Mouse (Mus musculus) liver, adult 2 months (tissue): ENCODE data around the gene Eif3g. TPM values are rescaled to one million over a fixed set of nuclear protein-coding genes. Genes with fewer than 3 reads are reported as not detected.

Experiments
- DNase-seq: peaks from one replicate; pipeline ENCODE4 v3.0.0-alpha.2; 2011; ENCODE audit warnings: low read depth, low spot score; ENCODE audit errors: extremely low read depth
- H3K27ac ChIP-seq: fragments of 200-500 bp; replicated peaks from 2 replicates; pipeline ENCODE4 v1.5.1; 2012; ENCODE audit warnings: low read depth, mild to moderate bottlenecking, control low read depth, inconsistent platforms, low read length; ENCODE audit not compliant: insufficient read depth
- H3K27me3 ChIP-seq: fragments of 200-500 bp; 2 replicates; pipeline ENCODE4 v1.6.1; 2012; ENCODE audit warnings: mild to moderate bottlenecking, moderate library complexity, low read length, inconsistent platforms; ENCODE audit not compliant: control insufficient read depth, insufficient read depth
- H3K36me3 ChIP-seq: fragments of 200-500 bp; 2 replicates; pipeline ENCODE4 v1.6.1; 2012; ENCODE audit warnings: low read length, inconsistent platforms; ENCODE audit not compliant: control insufficient read depth, insufficient read depth
- H3K4me1 ChIP-seq: fragments of 200-500 bp; 2 replicates; pipeline ENCODE4 v1.6.1; 2011; ENCODE audit warnings: low read length; ENCODE audit not compliant: control insufficient read depth, insufficient read depth
- H3K4me3 ChIP-seq: fragments of 200-500 bp; 2 replicates; pipeline ENCODE4 v1.5.1; 2011; ENCODE audit warnings: low read depth, mild to moderate bottlenecking, control low read depth, low read length, moderate library complexity; ENCODE audit not compliant: insufficient read depth
- H3K79me2 ChIP-seq: fragments of 200-500 bp; 2 replicates; pipeline ENCODE4 v1.6.1; 2012; ENCODE audit warnings: inconsistent platforms, mild to moderate bottlenecking, low read length, moderate library complexity; ENCODE audit not compliant: control insufficient read depth, insufficient read depth
- H3K9ac ChIP-seq: fragments of 200-500 bp; 2 replicates; pipeline ENCODE4 v1.6.1; 2012; ENCODE audit warnings: low read depth, mild to moderate bottlenecking, control low read depth, inconsistent platforms, low read length
- CTCF ChIP-seq: fragments of 200-500 bp; IDR thresholded peaks from 2 replicates; pipeline ENCODE4 v1.5.1; 2011; ENCODE audit warnings: low read depth, low read length, control low read depth
- POLR2A ChIP-seq: fragments of 200-500 bp; IDR thresholded peaks from 2 replicates; pipeline ENCODE4 v1.6.1; 2011; ENCODE audit warnings: low read length, control low read depth; ENCODE audit not compliant: insufficient read depth; ENCODE audit errors: extremely low read depth
- WGBS: fragments of 180-500 bp; shearing (Covaris S2); methylation state at CpG from one replicate; pipeline ENCODE4 v1.1.7; 2018; 5-methylcytosine and 5-hydroxymethylcytosine counted together
- polyA plus RNA-seq: library from polyadenylated mRNA; depleted of rRNA; stranded (reverse); fragments of >200 nt; gene quantifications from 2 replicates; pipeline ENCODE4 v1.2.3, GENCODE M21; 2012; rRNA removed
- total RNA-seq: library from RNA; depleted of rRNA; stranded (reverse); fragments of >200 nt; gene quantifications from 2 replicates; pipeline ENCODE4 v1.2.3, GENCODE M21; 2014; rRNA removed

Gene Eif3g
- total and polyA plus RNA-seq, 2 experiments = 51.7 to 98.3 TPM

GRCm38 (mm10) chr9:20861821-20862220 is 36.6 kb downstream of the Eif3g start:
- Histone ChIP-seq H3K9ac (peak overlapping the region; percentile 46), H3K4me1 (peaks cover 28% of the 10 kb centered on the region), H3K79me2 (no peaks in the 10 kb centered on the region), H3K27me3 (no peaks in the 10 kb centered on the region), H3K4me3 (no peak overlapping the region), H3K36me3 (no peaks in the 10 kb centered on the region), H3K27ac (peak overlapping the region; percentile 90)
- WGBS = 3% methylated on average over 4 of the region's 4 CpGs
- TF ChIP-seq CTCF = peak; percentile 75
- no peak for TF ChIP-seq POLR2A
- no peak for DNase-seq

DNA sequence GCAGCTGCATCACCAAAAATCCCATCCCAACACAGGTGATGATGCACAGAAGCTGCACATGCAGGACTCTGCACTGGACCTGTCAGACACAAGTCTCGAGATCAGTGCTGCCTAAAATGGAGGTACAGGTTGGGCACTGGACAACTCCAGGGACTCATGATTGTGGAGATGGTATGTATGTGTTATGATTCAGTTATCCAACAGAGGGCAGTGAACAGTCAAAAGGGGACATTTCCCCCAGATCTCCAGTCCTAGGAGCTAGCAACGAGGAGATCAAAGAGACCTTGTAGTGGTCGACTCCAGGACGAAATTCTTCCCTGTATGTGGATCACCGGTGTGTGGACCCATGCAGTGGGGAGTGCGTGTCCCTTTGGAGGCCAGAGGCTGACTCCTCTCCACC is 38.5 kb downstream of the Eif3g start:
- H3K27ac ChIP-seq = no peak overlapping the region
- 43% methylated on average over 6 of the region's 6 CpGs for WGBS
- H3K36me3 ChIP-seq = no peaks in the 10 kb centered on the region
- no peaks in the 10 kb centered on the region for H3K79me2 ChIP-seq
- H3K4me1 ChIP-seq = peaks cover 14% of the 10 kb centered on the region
- no peak overlapping the region for H3K4me3 ChIP-seq
- DNase-seq = no peak
- no peak for TF ChIP-seq POLR2A
- TF ChIP-seq CTCF = no peak
- no peak overlapping the region for H3K9ac ChIP-seq
- no peaks in the 10 kb centered on the region for H3K27me3 ChIP-seq

DNA sequence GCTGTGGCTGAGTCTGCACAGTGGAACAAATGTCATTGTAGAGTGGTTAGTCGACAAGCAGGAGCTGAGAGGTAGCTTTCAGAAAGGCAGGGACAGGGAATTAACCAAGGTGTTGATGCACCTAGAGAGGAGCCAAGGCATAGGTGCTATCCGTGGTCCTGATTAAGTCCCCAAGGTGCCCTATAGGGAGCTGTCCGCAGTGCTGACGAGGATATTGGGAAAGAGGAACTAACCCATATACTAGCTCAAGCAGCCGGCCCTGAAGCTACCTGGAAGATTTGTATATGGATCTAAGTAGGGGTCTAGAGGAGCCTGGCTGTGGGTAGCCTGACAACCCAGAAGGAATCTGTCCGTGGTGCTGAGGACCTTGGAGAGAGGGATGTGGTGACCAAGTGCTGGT is 41.3 kb downstream of the Eif3g start:
- peaks cover 6% of the 10 kb centered on the region for H3K4me1 ChIP-seq
- no peaks in the 10 kb centered on the region for H3K27me3 ChIP-seq
- no peaks in the 10 kb centered on the region for H3K36me3 ChIP-seq
- 5% methylated on average over 6 of the region's 6 CpGs for WGBS
- TF ChIP-seq CTCF (no peak), POLR2A (no peak)
- no peak overlapping the region for H3K9ac ChIP-seq
- H3K79me2 ChIP-seq = no peaks in the 10 kb centered on the region
- H3K4me3 ChIP-seq = no peak overlapping the region
- no peak overlapping the region for H3K27ac ChIP-seq
- DNase-seq = no peak

- no peak for DNase-seq
Measured at GRCm38 (mm10) chr9:20850179-20850578, 48.2 kb downstream of the Eif3g start.

More at GRCm38 (mm10) chr9:20850179-20850578, 48.2 kb downstream of the Eif3g start:
- H3K4me3 ChIP-seq = no peak overlapping the region
- TF ChIP-seq POLR2A = no peak
- TF ChIP-seq CTCF = no peak
- no peaks in the 10 kb centered on the region for H3K36me3 ChIP-seq
- 88% methylated on average over 2 of the region's 2 CpGs for WGBS
- no peak overlapping the region for H3K27ac ChIP-seq
- no peak overlapping the region for H3K9ac ChIP-seq
- H3K4me1 ChIP-seq = no peaks in the 10 kb centered on the region
- H3K79me2 ChIP-seq = no peaks in the 10 kb centered on the region
- H3K27me3 ChIP-seq = no peaks in the 10 kb centered on the region

Other genes starting within 250 kb of the Eif3g start
- gene Pin1, start 246.5 kb downstream of the Eif3g start, total RNA-seq = 7.4 and 8.1 TPM in 2 replicates
- 9.0 and 9.5 TPM in 2 replicates for gene Pin1, start 246.5 kb downstream of the Eif3g start, polyA plus RNA-seq
- 0.09 and 0.34 TPM in 2 replicates for gene Olfm2, start 152.3 kb downstream of the Eif3g start, total RNA-seq
- 0.14 and 0.72 TPM in 2 replicates for gene Olfm2, start 152.3 kb downstream of the Eif3g start, polyA plus RNA-seq
- 0.83 and 2.1 TPM in 2 replicates for gene Col5a3, start 83.6 kb downstream of the Eif3g start, total RNA-seq
- gene Col5a3, start 83.6 kb downstream of the Eif3g start, polyA plus RNA-seq = 2.9 and 6.4 TPM in 2 replicates
- gene Rdh8, start 80.1 kb downstream of the Eif3g start, total RNA-seq = not detected in 2 replicates
- not detected in 2 replicates for gene Rdh8, start 80.1 kb downstream of the Eif3g start, polyA plus RNA-seq
- gene A230050P20Rik, start 30.0 kb downstream of the Eif3g start, total RNA-seq = 14.8 and 17.1 TPM in 2 replicates
- 112 and 186 TPM in 2 replicates for gene A230050P20Rik, start 30.0 kb downstream of the Eif3g start, polyA plus RNA-seq
- 17.6 and 27.9 TPM in 2 replicates for gene Angptl6, start 18.9 kb downstream of the Eif3g start, total RNA-seq
- gene Angptl6, start 18.9 kb downstream of the Eif3g start, polyA plus RNA-seq = 44.1 and 47.4 TPM in 2 replicates
- gene Ppan, start 10.4 kb downstream of the Eif3g start, total RNA-seq = 6.5 and 12.5 TPM in 2 replicates
- 32.6 and 69.6 TPM in 2 replicates for gene Ppan, start 10.4 kb downstream of the Eif3g start, polyA plus RNA-seq
- 5.3 and 6.6 TPM in 2 replicates for gene Dnmt1, start 61.3 kb upstream of the Eif3g start, total RNA-seq
- 4.4 and 5.5 TPM in 2 replicates for gene Dnmt1, start 61.3 kb upstream of the Eif3g start, polyA plus RNA-seq
- gene S1pr2, start 78.2 kb upstream of the Eif3g start, total RNA-seq = 1.2 and 2.1 TPM in 2 replicates
- 2.9 and 3.9 TPM in 2 replicates for gene S1pr2, start 78.2 kb upstream of the Eif3g start, polyA plus RNA-seq
- 16.0 and 21.9 TPM in 2 replicates for gene Mrpl4, start 104.1 kb upstream of the Eif3g start, total RNA-seq
- 72.4 and 79.8 TPM in 2 replicates for gene Mrpl4, start 104.1 kb upstream of the Eif3g start, polyA plus RNA-seq
- 8.6 and 9.6 TPM in 2 replicates for gene Icam1, start 117.4 kb upstream of the Eif3g start, total RNA-seq
- 5.8 and 11.6 TPM in 2 replicates for gene Icam1, start 117.4 kb upstream of the Eif3g start, polyA plus RNA-seq
- gene Icam4, start 130.8 kb upstream of the Eif3g start, total RNA-seq = 0.28 TPM in 1 of 2 replicates, not detected in the other
- 0.62 and 0.81 TPM in 2 replicates for gene Icam4, start 130.8 kb upstream of the Eif3g start, polyA plus RNA-seq
- gene Icam5, start 133.4 kb upstream of the Eif3g start, total RNA-seq = 0.07 TPM in 1 of 2 replicates, not detected in the other
- 0.02 and 0.09 TPM in 2 replicates for gene Icam5, start 133.4 kb upstream of the Eif3g start, polyA plus RNA-seq
- not detected in 2 replicates for gene Zglp1, start 168.5 kb upstream of the Eif3g start, total RNA-seq
- 0.39 TPM in 1 of 2 replicates, not detected in the other for gene Zglp1, start 168.5 kb upstream of the Eif3g start, polyA plus RNA-seq
- gene Gm49373, start 174.5 kb upstream of the Eif3g start, total RNA-seq = 0.46 and 0.54 TPM in 2 replicates
- 0.05 and 0.10 TPM in 2 replicates for gene Gm49373, start 174.5 kb upstream of the Eif3g start, polyA plus RNA-seq
- 30.6 and 31.1 TPM in 2 replicates for gene Fdx1l, start 175.0 kb upstream of the Eif3g start, total RNA-seq
- 45.3 and 50.3 TPM in 2 replicates for gene Fdx1l, start 175.0 kb upstream of the Eif3g start, polyA plus RNA-seq
- 2.0 and 2.5 TPM in 2 replicates for gene Gm38431, start 193.4 kb upstream of the Eif3g start, total RNA-seq
- 3.4 and 5.8 TPM in 2 replicates for gene Gm38431, start 193.4 kb upstream of the Eif3g start, polyA plus RNA-seq
- gene Raver1, start 193.4 kb upstream of the Eif3g start, total RNA-seq = 1.8 and 5.3 TPM in 2 replicates
- gene Raver1, start 193.4 kb upstream of the Eif3g start, polyA plus RNA-seq = 19.6 and 22.1 TPM in 2 replicates
- gene Tyk2, start 232.6 kb upstream of the Eif3g start, total RNA-seq = 9.3 and 16.4 TPM in 2 replicates
- 18.2 and 21.0 TPM in 2 replicates for gene Tyk2, start 232.6 kb upstream of the Eif3g start, polyA plus RNA-seq